Mouse (Mus musculus) CH12.LX (cell line): Measurements from ENCODE around the gene Cep135. TPM values are rescaled to one million over a fixed set of nuclear protein-coding genes. Genes with fewer than 3 reads are reported as not detected.

Experiments used
- DNase-seq: peaks from one replicate; pipeline ENCODE4 v3.0.0-alpha.2; 2013; ENCODE audit errors: extremely low read depth
- H3K27ac ChIP-seq: 2 replicates; pipeline ENCODE4 v1.5.1; 2012; ENCODE audit warnings: low read depth, mild to moderate bottlenecking, control low read depth, moderate library complexity; ENCODE audit not compliant: insufficient read depth
- H3K27me3 ChIP-seq: replicated peaks from 2 replicates; pipeline ENCODE3; 2012; ENCODE audit warnings: inconsistent platforms
- H3K36me3 ChIP-seq, 2 experiments: replicated peaks in 1 of 2; 2 replicates each; pipeline versions ENCODE3 to v1.6.1; 2012; ENCODE audit warnings: inconsistent platforms in 1 of 2, low read length in 1 of 2, mild to moderate bottlenecking in 1 of 2, mixed read lengths in 1 of 2, moderate library complexity in 1 of 2; ENCODE audit not compliant: control insufficient read depth in 1 of 2, insufficient read depth in 1 of 2
- H3K4me1 ChIP-seq, 2 experiments: 2 replicates each; pipeline ENCODE4 v1.6.1; 2012; ENCODE audit warnings: inconsistent platforms in 1 of 2, moderate library complexity in 1 of 2; ENCODE audit not compliant: insufficient read depth in 2 of 2, control insufficient read depth in 1 of 2
- H3K4me2 ChIP-seq: 2 replicates; pipeline ENCODE4 v1.6.1; 2012; ENCODE audit warnings: low read depth, mild to moderate bottlenecking, control low read depth; ENCODE audit not compliant: poor library complexity, insufficient read depth, severe bottlenecking
- H3K4me3 ChIP-seq, 3 experiments: fragments of 150-350 bp in 1 of 3; sonication (generic) in 1 of 3; replicated peaks in 1 of 3; 2 replicates each; pipeline versions ENCODE3 to v1.5.1; 2011 to 2012; ENCODE audit warnings: low read depth in 2 of 3, low read length in 2 of 3, mild to moderate bottlenecking in 2 of 3, moderate library complexity in 2 of 3, control low read depth in 1 of 3, improper control_type of control experiment in 1 of 3, inconsistent platforms in 1 of 3, mixed read lengths in 1 of 3; ENCODE audit not compliant: poor library complexity in 1 of 3
- H3K79me2 ChIP-seq: replicated peaks from 2 replicates; pipeline ENCODE4 v1.6.1; 2012; ENCODE audit warnings: mild to moderate bottlenecking, moderate library complexity; ENCODE audit not compliant: control insufficient read depth, poor library complexity, insufficient read depth, severe bottlenecking; ENCODE audit errors: extremely low read depth
- H3K9ac ChIP-seq: 2 replicates; pipeline ENCODE4 v1.6.1; 2012; ENCODE audit warnings: low read depth, mild to moderate bottlenecking, control low read depth, moderate library complexity; ENCODE audit not compliant: insufficient read depth
- H3K9me3 ChIP-seq: replicated peaks from 2 replicates; pipeline ENCODE3; 2012; ENCODE audit warnings: low read length, inconsistent platforms, mixed read lengths
- BHLHE40 ChIP-seq: IDR thresholded peaks from 2 replicates; pipeline ENCODE4 v1.6.1; 2011; ENCODE audit warnings: mild to moderate bottlenecking, low read depth, low read length, improper control_type of control experiment
- CHD2 ChIP-seq: IDR thresholded peaks from 2 replicates; pipeline ENCODE4 v1.6.1; 2011; ENCODE audit warnings: low read length, improper control_type of control experiment
- E2F4 ChIP-seq: IDR thresholded peaks from 2 replicates; pipeline ENCODE4 v1.6.1; 2011; ENCODE audit warnings: low read depth, low read length, improper control_type of control experiment; ENCODE audit not compliant: insufficient replicate concordance
- ELF1 ChIP-seq: IDR thresholded peaks from 2 replicates; pipeline ENCODE4 v1.6.1; 2014; ENCODE audit warnings: low read depth, mild to moderate bottlenecking, inconsistent platforms, low read length, improper control_type of control experiment
- HCFC1 ChIP-seq: IDR thresholded peaks from 2 replicates; pipeline ENCODE4 v1.6.1; 2012; ENCODE audit warnings: low read depth, mild to moderate bottlenecking, inconsistent platforms, low read length, improper control_type of control experiment
- IRF4 ChIP-seq: IDR thresholded peaks from 2 replicates; pipeline ENCODE4 v1.6.1; 2014; ENCODE audit warnings: low read depth, mild to moderate bottlenecking, inconsistent platforms, low read length, improper control_type of control experiment
- MAFK ChIP-seq: IDR thresholded peaks from 2 replicates; pipeline ENCODE4 v1.6.1; 2011; ENCODE audit warnings: low read length, improper control_type of control experiment; ENCODE audit not compliant: insufficient replicate concordance
- MEF2A ChIP-seq: IDR thresholded peaks from 2 replicates; pipeline ENCODE4 v1.6.1; 2014; ENCODE audit warnings: low read depth, mild to moderate bottlenecking, inconsistent platforms, low read length, improper control_type of control experiment, borderline replicate concordance
- MYC ChIP-seq: IDR thresholded peaks from 2 replicates; pipeline ENCODE4 v1.6.1; 2011; ENCODE audit warnings: low read depth, mild to moderate bottlenecking, improper control_type of control experiment, low read length
- NELFE ChIP-seq: IDR thresholded peaks from 2 replicates; pipeline ENCODE4 v1.6.1; 2011; ENCODE audit warnings: low read depth, low read length, improper control_type of control experiment
- POLR2AphosphoS2 ChIP-seq: IDR thresholded peaks from 2 replicates; pipeline ENCODE4 v1.6.1; 2011; ENCODE audit warnings: low read depth, low read length, improper control_type of control experiment
- RAD21 ChIP-seq: IDR thresholded peaks from 2 replicates; pipeline ENCODE4 v1.6.1; 2011; ENCODE audit warnings: low read depth, mild to moderate bottlenecking, low read length, improper control_type of control experiment, moderate library complexity
- RCOR1 ChIP-seq: conservative IDR thresholded peaks from 2 replicates; pipeline ENCODE4 v1.6.1; 2012; ENCODE audit warnings: low read depth, mild to moderate bottlenecking, inconsistent platforms, low read length, improper control_type of control experiment
- TBP ChIP-seq: conservative IDR thresholded peaks from 2 replicates; pipeline ENCODE4 v1.6.1; 2011; ENCODE audit warnings: low read depth, low read length, improper control_type of control experiment
- ZC3H11A ChIP-seq: IDR thresholded peaks from 2 replicates; pipeline ENCODE4 v1.6.1; 2012; ENCODE audit warnings: low read depth, mild to moderate bottlenecking, inconsistent platforms, low read length, improper control_type of control experiment
- ZKSCAN1 ChIP-seq: IDR thresholded peaks from 2 replicates; pipeline ENCODE4 v1.6.1; 2012; ENCODE audit warnings: low read depth, inconsistent platforms, low read length, improper control_type of control experiment, borderline replicate concordance
- ZMIZ1 ChIP-seq: IDR thresholded peaks from 2 replicates; pipeline ENCODE4 v1.6.1; 2012; ENCODE audit warnings: low read depth, mild to moderate bottlenecking, inconsistent platforms, low read length, improper control_type of control experiment
- ZNF384 ChIP-seq: IDR thresholded peaks from 2 replicates; pipeline ENCODE4 v1.6.1; 2012; ENCODE audit warnings: low read depth, low read length, improper control_type of control experiment, inconsistent platforms
- dilution Hi-C: fragments of 300-500 bp; cut with MboI; formaldehyde crosslinking; loops from 2 replicates; pipeline ENCODE4 v1.14.3; 2020; ENCODE audit warnings: low sequenced_read_pairs; ENCODE audit not compliant: extremely low pct_unique_long_range_greater_than_20kb, extremely low pct_ligation_motif_present
- in situ Hi-C: fragments of 300-500 bp; cut with MboI; formaldehyde crosslinking; loops from 3 replicates; pipeline ENCODE4 v1.14.3; 2019; ENCODE audit warnings: low sequenced_read_pairs, low pct_ligation_motif_present, low pct_unique_long_range_greater_than_20kb, mixed read lengths
- polyA plus RNA-seq: library from polyadenylated mRNA; unstranded; fragments of >175 nt; gene quantifications from 2 replicates; pipeline ENCODE4 v1.2.1, GENCODE M21; 2012; ENCODE audit warnings: low read depth; ENCODE audit not compliant: insufficient read length
- total RNA-seq, 2 experiments: library from RNA; depleted of rRNA; stranded (reverse); fragments of 300-350 nt in 1 of 2; fragments of >200 nt in 1 of 2; gene quantifications; 2 replicates each; pipeline ENCODE4 v1.2.3; 2012 to 2014

Gene Cep135
- total and polyA plus RNA-seq, 3 experiments: 8.0 to 12.1 (median 11.7) TPM

DNA sequence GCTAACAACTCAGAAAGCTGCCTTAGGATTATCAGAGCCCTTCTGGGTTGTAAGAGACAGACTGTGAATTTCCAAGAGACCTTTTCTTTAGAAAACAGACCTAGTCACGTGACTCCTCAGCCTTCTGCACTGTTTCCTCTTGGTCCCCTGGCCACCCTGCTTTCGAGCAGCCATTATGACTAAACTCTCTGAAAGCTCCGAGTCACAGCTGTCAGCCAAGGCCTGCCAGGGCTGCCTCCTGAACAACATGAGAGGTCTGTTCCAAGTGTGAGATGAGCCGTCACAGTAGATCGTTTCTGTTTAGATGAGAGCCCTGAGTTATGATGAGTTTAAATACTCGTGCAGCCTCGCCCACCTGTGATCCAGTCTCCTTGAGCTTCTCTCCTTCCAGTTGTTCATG lies 30.3 kb downstream of the Cep135 start:
- no peaks in the 10 kb centered on the region for H3K79me2 ChIP-seq
- no peaks in the 10 kb centered on the region for H3K27me3 ChIP-seq
- DNase-seq: no peak
- peaks cover 53 to 85% of the 10 kb centered on the region in 2 experiments for H3K36me3 ChIP-seq
- no peak overlapping the region for H3K4me2 ChIP-seq
- in situ Hi-C loops (no loop called here), dilution Hi-C loops (no loop called here)
- no peaks in the 10 kb centered on the region for H3K4me1 ChIP-seq
- H3K9me3 ChIP-seq: no peaks in the 10 kb centered on the region
- H3K4me3 ChIP-seq: no peak overlapping the region
- H3K9ac ChIP-seq: no peak overlapping the region
- H3K27ac ChIP-seq: no peak overlapping the region
- TF ChIP-seq ZC3H11A (no peak), MAFK (no peak), RCOR1 (no peak), TBP (no peak), E2F4 (no peak), POLR2AphosphoS2 (no peak), ZNF384 (no peak)

DNA sequence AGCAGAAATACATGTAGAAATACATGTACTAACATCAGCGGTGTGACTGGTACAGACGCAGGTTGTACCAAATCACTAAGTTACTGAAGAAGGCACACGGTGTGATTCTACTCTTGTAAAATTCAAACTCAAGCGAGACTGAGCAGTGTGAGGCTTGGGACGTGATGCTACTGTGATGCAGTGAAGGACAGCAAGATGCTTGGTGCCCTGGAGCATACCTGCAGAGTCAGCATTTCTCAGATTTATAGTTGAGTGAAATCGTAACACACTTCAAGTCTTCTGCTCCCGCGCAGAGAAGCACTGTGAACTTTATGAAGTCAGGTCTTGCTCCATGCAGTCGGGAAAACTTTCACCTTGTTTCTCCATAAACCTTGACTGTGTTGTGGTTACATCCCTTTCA lies 35.3 kb downstream of the Cep135 start:
- no peak for DNase-seq
- TF ChIP-seq MAFK (peak; percentile 69; the same call in 1 of the 2 replicates), IRF4 (no peak), MEF2A (no peak), BHLHE40 (no peak)
- no peaks in the 10 kb centered on the region for H3K4me1 ChIP-seq
- H3K36me3 ChIP-seq: peaks cover 26 to 74% of the 10 kb centered on the region in 2 experiments
- H3K9me3 ChIP-seq: no peaks in the 10 kb centered on the region
- dilution Hi-C loops (no loop called here), in situ Hi-C loops (no loop called here)
- H3K9ac ChIP-seq: no peak overlapping the region
- H3K27me3 ChIP-seq: no peaks in the 10 kb centered on the region
- H3K27ac ChIP-seq: no peak overlapping the region
- no peaks in the 10 kb centered on the region for H3K79me2 ChIP-seq
- H3K4me3 ChIP-seq: no peak overlapping the region
- no peak overlapping the region for H3K4me2 ChIP-seq

DNA sequence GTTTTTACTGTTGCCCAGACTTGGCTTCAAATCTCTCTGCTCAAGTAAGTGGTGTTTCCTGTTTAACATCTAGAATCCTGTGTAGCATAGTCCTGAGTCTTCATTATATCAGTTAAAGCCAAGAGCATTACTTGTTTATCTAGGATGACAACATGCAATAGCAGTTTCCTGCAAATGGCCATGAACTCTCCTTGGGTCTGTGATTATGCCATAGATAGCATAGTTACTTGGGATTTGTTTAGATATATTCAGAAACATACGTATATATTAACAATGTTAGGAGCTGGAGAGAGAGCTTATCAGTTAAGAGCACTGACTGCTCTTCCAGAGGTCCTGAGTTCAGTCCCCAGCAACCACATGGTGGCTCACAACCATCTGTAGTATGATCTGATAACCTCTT lies 39.3 kb downstream of the Cep135 start:
- no peaks in the 10 kb centered on the region for H3K27me3 ChIP-seq
- in situ Hi-C loops: no loop called here

More for the DNA sequence above, 39.3 kb downstream of the Cep135 start:
- DNase-seq: no peak
- dilution Hi-C loops: no loop called here
- Histone ChIP-seq H3K79me2 (no peaks in the 10 kb centered on the region), H3K4me3 (no peak overlapping the region), H3K27ac (no peak overlapping the region), H3K9ac (no peak overlapping the region), H3K36me3 (peaks cover 25 to 74% of the 10 kb centered on the region in 2 experiments), H3K4me2 (no peak overlapping the region), H3K4me1 (no peaks in the 10 kb centered on the region), H3K9me3 (no peaks in the 10 kb centered on the region)
- TF ChIP-seq MYC: no peak
- TF ChIP-seq RAD21: no peak
- no peak for TF ChIP-seq POLR2AphosphoS2
- no peak for TF ChIP-seq ZMIZ1
- TF ChIP-seq MEF2A: no peak
- TF ChIP-seq CHD2: no peak
- no peak for TF ChIP-seq ZKSCAN1
- TF ChIP-seq ELF1: no peak
- TF ChIP-seq NELFE: no peak
- TF ChIP-seq ZC3H11A: no peak
- TF ChIP-seq HCFC1: no peak
